Mouse (Mus musculus) testis, adult 2 months (tissue): ENCODE measurements at regions not wholly inside any gene's neighbourhood (a gene's known extent, or its start where the extent isn't known, plus 50 kb on each side); places are given as distances from the start of the nearest gene placed in this dataset.

Source experiments
- CTCF ChIP-seq: fragments of 200-500 bp; IDR thresholded peaks from 2 replicates; pipeline ENCODE4 v1.5.1; 2012; ENCODE audit warnings: low read depth, mild to moderate bottlenecking, inconsistent platforms, low read length, moderate library complexity; ENCODE audit not compliant: control insufficient read depth, insufficient read depth, insufficient replicate concordance
- POLR2A ChIP-seq: fragments of 200-500 bp; IDR thresholded peaks from 2 replicates; pipeline ENCODE4 v1.6.1; 2012; ENCODE audit warnings: low read depth, mild to moderate bottlenecking, inconsistent platforms, low read length, moderate library complexity; ENCODE audit not compliant: control insufficient read depth

- TF ChIP-seq POLR2A = no peak
- TF ChIP-seq CTCF = no peak
Measured at GRCm38 (mm10) chr13:94647566-94647965, 141.1 kb upstream of the Tbca start.
